Mouse (Mus musculus): ENCODE measurements at regions not wholly inside any gene's neighbourhood (a gene's known extent, or its start where the extent isn't known, plus 50 kb on each side); places are given as distances from the start of the nearest gene placed in this dataset.
A peak's percentile ranks its signal among the peaks of the same experiment; 100 is the strongest.

- no peak for DNase-seq (ENCODE audit: low spot score in 2 of 2)
Observed at GRCm38 (mm10) chr5:101122914-101123313, 277.4 kb downstream of the Gpat3 start.

DNA sequence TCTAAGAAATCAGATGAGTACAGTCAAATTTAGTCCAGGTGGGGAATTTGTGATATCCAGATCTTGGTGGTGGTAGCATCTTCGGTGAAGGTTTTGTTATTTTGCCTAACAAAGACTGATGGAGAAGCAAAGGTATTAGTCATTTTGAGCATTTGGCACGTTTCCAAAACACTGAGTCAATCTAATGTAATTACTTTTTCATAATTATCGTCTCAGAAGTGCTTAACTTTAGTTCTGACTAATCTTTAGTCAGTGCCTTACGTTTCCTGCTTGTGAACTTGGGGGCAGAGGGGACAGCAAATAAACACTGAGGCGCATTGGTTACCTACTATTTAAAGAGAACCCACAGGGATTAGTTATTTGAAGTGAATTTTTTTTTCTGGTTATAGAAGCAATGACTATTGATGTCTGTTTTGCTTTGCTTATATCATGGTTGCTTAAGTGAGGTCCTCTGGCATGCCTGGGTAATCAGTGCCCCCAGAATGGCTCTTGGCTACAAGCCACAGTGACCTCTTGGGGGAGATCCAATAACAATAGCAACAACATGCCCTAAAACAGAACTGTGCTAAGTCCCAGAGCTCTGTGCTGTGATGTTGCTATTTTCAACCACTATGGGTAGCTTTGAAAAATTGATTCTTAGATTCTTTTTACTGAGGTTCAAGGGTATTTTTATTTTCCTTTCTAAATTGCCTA is 275.1 kb downstream of the Gpat3 start:
- DNase-seq (ENCODE audit: low spot score in 2 of 2) = no peak

DNA sequence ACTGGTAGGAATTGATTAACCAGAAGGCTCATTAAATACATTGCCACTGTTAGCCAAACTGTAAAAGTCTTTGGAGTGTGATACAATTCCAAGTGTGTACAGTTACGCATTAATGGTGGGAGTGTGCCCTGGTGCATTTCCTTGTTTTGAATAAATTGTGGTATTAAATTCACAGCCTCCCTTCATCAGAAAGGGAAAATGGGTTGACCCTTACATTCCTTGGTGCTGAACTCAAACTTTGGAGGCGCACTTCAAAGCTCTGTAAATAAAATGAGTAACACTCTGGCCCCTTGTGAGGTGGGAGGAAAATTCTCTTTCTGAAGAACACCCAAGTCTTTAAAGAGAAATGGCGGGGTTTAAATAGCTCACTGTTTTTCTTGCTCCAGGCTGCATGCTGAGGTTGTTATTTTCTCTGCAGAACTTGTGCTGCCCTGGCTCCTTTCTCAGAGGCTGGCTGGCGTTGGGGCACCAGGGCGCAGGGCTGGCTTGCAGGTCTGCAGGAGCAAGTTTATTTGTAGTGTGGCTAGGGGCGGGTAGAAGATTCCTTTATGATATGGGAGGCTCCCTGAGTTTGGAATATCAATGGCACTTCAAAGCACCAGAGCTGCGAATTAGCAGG is 266.7 kb downstream of the Gpat3 start:
- no peak for DNase-seq (ENCODE audit: low spot score in 2 of 2)

DNA sequence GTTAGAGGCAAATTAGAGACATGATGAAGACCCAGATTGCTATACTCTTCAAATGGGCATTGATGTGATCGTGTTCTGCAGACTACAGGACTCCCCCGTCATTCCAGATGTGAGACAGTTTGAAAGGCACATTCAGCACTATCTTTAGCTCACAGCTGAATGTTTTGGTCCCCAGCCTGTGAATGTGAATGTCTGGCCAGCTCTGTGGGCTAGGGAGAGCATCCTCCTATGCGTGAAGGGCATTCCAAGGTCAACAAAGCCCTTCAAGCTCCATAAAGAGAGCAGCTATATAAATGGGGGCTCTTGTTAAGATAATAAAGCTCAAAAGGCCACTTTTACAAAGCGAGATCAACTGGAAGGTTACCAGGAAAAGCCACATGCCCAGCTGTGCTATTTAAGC is 266.1 kb downstream of the Gpat3 start:
- DNase-seq (ENCODE audit: low spot score in 2 of 2) = no peak

GRCm38 (mm10) chr5:101100975-101101699 is 255.6 kb downstream of the Gpat3 start:
- DNase-seq (ENCODE audit: low spot score in 2 of 2) = no peak

- DNase-seq (ENCODE audit: low spot score in 2 of 2) = no peak
Observed at GRCm38 (mm10) chr5:101091027-101091598, 245.6 kb downstream of the Gpat3 start.

DNA sequence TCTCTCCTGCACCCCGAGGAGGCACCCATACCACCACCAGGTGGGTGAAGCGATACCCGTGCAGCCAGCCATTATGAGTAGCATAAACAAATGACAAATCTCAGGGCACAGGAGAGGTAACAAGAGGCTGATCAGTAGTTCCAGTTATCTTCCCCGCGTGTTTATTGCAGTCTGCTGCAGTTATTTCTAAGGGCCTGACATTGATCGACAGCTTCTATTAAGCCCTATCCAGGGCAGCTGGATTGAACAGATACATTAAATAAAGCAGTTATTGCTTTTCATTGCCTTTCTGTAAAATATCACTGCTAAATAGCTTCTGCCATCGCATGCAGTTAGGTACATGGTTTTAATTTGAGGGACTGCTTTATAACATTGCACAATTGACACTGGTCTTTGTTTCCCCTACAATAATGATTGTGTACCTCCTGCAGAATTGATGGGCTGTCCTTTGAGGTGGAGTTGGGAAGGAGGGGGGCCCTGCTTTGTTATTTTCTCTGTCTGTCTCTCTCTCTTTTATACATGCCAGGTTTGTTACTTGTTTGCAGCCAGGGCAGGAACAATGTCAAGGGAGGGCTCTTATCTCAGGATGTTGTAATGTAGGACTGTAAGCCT is 245.0 kb downstream of the Gpat3 start:
- no peak for DNase-seq (ENCODE audit: low spot score in 2 of 2)

DNA sequence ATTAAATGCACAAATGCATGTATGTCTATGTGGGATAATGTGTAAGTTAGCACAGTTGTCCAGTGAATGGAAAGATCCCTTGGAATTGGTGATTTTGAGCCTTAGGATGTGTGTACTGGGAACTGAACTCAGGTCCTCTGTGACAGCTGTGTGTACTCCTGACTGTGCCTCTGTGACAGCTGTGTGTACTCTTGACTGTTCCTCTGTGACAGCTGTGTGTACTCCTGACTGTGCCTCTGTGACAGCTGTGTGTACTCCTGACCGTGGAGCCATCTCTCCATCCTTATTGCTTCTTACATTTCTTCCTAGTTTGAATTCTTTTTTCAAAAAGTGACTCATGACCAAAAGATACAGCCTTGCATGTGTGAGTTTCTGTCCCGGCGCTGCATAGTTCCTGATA is 239.7 kb downstream of the Gpat3 start:
- DNase-seq (ENCODE audit: low spot score in 2 of 2) = no peak

- no peak for DNase-seq (ENCODE audit: low spot score in 2 of 2)
Observed at GRCm38 (mm10) chr5:101082611-101083010, 237.1 kb downstream of the Gpat3 start.

- no peak for DNase-seq (ENCODE audit: low spot score in 2 of 2)
Observed at GRCm38 (mm10) chr5:101064308-101064707, 218.8 kb downstream of the Gpat3 start.

- DNase-seq (ENCODE audit: low spot score in 2 of 2) = no peak
Observed at GRCm38 (mm10) chr5:101063254-101063653, 217.7 kb downstream of the Gpat3 start.

GRCm38 (mm10) chr5:101051591-101051990 is 206.1 kb downstream of the Gpat3 start:
- DNase-seq (ENCODE audit: low spot score in 2 of 2) = no peak

- no peak for DNase-seq (ENCODE audit: low spot score in 2 of 2)
Observed at GRCm38 (mm10) chr5:101040488-101040887, 195.0 kb downstream of the Gpat3 start.

DNA sequence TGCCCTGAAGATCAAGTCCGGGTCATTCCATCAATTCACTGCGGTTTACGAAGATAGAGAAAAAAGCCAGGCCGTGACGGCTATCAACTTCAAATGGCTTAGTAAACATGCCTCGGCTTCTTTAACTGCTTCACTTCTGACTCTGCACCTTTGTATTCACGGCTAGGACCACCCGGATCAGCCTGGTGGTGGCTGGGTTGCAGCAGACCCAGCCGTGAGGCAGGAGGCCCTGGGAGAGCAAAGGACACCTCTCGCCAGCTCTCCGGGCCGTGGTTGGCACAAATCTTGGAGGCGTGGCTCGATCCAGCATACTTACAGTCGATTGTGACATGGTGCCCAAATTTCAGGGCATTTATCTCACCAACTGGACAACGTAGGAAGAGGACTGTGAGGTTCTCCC is 187.5 kb downstream of the Gpat3 start:
- DNase-seq (ENCODE audit: low spot score in 2 of 2) = no peak

DNA sequence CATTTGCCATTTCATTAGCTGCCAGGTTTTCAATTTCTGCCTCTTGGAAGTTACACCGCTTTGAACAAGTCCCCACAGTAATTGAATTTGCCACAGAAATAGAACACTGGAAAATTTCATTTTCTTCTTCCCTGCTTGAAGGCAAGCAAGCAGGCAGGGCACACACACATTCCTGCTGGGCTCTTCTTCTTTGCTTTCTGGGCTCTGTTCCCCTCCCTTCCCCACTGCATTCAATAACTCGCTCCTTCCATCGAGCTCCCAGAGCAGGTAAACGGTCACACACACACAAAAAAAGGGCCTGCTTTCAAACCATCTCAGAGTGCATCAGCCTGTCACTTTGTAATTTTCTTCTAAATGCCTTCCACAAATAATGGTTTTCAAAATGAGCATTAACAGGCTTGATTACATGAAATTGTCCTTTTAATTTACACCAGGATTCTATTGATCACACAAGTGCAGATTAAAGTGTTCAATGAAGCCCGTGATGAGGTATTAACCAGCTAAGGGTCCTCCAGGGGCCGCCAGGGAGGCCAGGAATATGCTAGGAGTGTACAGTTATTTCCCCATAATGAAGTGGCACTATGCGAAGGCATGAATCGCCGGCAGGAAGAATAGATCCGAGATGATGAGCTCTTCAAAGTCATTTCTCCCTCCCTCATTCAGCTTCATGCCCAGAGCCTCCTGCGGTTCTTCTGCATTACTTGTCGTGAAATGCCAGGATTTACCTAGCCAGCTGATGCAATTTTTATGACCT is 186.8 kb downstream of the Gpat3 start:
- DNase-seq (ENCODE audit: low spot score in 2 of 2) = no peak

DNA sequence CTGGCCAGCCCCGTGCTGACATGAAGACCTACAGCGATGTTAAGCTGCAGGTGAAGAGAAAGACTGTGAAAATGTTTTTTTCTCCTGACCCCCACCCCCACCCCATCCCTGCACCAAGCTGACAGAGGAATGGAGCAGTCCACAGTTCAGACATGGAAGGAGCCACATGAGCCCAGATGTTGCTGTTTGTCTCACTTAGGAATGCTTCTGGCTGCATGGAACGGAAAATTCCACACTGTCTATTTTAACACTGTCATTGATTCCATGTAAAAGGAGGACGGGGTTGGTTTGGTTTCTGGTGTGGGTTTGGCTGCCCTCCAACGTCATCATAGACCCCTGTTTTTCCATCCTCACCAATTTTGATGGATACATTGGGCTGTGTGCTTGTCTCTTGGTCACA is 179.3 kb downstream of the Gpat3 start:
- DNase-seq (ENCODE audit: low spot score in 2 of 2) = no peak

DNA sequence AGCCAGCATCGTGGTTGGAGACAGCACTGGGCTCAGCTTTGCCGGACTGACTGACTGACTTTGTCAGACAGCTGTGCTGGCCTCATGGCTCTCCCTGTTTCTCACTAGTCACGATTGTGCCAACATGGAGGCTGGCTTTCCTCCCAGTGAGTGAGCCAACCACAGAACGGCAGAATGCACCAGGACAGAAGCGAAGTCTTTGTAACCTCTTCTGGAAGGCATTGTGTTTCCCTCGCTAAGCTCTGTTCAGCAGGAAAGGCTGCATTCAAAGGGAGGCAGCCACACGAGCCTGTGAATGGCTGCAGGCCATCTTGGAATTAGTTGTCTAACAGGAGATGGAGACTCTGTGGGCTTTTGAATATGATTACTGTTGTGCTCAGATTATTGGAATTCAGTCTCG is 178.3 kb downstream of the Gpat3 start:
- no peak for DNase-seq (ENCODE audit: low spot score in 2 of 2)

GRCm38 (mm10) chr5:101020784-101021183 is 175.3 kb downstream of the Gpat3 start:
- peak; percentile 80 for DNase-seq (ENCODE audit: low spot score in 2 of 2)

DNA sequence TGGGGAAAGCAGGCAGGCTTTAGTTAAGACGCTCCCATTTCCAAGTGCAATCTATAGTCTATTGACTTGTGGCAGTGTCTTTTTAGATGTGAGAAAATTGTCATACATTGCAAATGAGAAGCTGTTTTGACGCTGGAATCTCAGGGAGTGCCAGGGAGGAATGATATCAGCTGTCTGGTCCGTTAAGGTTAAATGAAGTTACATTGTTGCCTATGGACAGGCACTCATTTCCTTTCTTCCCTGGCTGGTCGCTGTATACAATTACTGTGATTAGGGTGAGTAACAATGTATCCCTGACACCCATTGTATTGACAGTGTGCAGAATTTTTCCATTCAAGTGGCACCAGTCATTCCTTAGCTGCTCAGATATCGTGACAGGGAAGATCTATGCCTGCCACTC is 168.3 kb downstream of the Gpat3 start:
- no peak for DNase-seq (ENCODE audit: low spot score in 2 of 2)

GRCm38 (mm10) chr5:101005216-101005615 is 159.7 kb downstream of the Gpat3 start:
- no peak for DNase-seq (ENCODE audit: low spot score in 2 of 2)

GRCm38 (mm10) chr5:101000436-101000835 is 154.9 kb downstream of the Gpat3 start:
- DNase-seq (ENCODE audit: low spot score in 2 of 2) = no peak

- no peak for DNase-seq (ENCODE audit: low spot score in 2 of 2)
Observed at GRCm38 (mm10) chr5:100992365-100992764, 146.9 kb downstream of the Gpat3 start.
